Mouse (Mus musculus) yolk sac, embryonic 10.5 days (tissue): ENCODE measurements around the gene Mrtfa.

ENCODE experiments used
- DNase-seq: peaks from one replicate; pipeline ENCODE4 v3.0.0-alpha.2; 2017; ENCODE audit warnings: low spot score

The Mrtfa gene

DNA sequence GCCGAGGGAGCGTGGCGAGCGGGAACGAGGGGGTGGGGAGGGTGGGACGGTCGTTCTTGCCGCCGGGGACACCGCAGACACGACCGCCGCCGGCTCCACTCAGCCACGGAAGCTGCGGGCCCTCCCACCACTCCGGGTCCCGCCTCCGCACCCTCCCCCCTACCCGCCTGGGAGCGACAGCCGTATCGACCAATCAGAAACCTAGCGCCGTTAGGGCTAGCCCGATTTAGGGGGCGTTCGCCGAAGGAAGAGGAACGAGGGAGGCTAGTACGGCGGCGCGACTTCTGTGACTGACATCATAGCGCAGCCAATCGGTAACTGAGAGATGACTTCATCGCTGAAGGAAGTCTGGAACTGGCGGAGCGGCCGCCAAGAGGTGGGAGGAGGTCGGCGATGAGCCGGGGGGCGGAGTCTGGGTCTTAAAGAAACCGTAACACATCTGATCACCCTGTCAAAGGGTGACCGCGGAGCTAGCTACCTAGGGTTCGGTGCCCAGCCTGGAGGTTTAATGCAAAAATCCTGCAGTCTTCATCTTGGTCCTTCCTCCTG is at the start of gene Mrtfa:
Gene Mrtfa (minus strand): TSS at position 128 of the 549 bp plus-strand sequence.
- peak; percentile 99 for DNase-seq

DNA sequence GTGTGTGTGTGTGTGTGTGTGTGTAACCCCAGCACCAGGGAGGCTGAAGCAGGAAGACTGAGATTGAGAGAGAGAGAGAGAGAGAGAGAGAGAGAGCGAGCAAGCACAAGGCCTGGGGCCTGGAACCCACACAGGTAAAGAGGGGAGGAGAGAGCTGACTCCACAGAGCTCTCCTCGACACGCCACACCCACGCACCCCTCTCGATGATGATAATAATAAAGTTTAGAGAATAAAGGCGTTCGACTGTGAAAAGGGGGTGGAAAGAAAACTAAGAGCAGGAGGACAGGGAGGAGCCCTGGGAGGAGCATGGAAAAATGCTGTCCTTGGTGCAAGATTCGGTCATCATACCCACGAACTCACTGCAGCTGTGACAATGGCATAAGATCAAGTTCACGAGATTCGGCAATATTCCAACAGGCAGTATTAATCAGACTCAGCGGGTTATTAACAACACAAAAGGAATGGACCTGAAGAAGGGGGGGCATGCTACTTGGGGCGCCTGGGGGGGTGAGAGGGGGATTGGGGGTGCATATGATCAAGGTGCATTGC is 49.3 kb upstream of the Mrtfa start:
- no peak for DNase-seq

DNA sequence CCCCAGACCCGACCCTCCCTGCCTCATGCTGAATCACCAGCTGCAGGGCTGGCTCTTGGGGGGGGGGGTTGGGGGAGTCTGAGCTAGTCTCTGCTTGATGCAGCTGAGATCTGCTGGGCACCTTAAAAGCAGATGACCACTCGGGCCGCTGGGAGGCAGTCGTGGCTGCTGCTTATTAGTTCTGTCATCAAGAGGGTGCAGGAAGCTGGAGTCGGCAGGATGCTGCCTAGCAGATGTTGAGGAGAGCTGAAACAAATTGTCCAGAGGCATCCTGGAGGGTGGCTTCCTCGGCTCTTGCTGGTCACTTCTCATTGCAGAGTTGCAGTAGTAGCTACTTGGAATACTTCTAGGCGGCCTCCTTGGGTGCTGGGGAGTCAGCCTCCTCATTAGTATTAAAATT is 48.7 kb upstream of the Mrtfa start:
- DNase-seq, result no peak

DNA sequence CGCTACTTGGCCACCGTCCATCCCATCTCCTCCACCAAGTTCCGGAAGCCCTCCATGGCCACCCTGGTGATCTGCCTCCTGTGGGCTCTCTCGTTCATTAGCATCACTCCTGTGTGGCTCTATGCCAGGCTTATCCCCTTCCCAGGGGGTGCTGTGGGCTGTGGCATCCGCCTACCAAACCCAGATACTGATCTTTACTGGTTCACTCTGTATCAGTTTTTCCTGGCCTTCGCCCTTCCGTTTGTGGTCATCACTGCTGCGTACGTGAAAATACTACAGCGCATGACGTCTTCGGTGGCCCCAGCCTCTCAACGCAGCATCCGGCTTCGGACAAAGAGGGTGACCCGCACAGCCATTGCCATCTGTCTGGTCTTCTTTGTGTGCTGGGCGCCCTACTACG is 46.9 kb upstream of the Mrtfa start:
- DNase-seq, result no peak

DNA sequence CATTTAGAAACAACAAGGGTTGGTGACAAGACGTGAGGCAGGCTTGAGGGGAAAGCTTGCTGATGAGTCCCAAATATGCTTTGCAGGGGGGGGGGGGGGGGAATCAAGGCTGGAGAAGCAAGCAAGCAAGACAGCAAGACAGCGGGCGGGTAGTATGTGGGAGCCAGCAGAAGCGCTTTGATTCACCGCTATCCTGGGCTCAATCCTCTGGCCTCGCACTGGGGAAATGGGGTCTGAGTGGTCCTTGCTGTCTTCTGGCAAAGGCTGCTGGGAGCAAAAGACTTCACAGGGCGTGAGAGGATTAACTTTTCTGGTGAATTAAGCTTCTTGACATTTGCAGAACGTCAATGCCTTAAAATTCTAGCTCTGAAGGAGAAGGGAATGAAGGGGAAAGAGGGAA is 45.5 kb upstream of the Mrtfa start:
- DNase-seq, result no peak

DNA sequence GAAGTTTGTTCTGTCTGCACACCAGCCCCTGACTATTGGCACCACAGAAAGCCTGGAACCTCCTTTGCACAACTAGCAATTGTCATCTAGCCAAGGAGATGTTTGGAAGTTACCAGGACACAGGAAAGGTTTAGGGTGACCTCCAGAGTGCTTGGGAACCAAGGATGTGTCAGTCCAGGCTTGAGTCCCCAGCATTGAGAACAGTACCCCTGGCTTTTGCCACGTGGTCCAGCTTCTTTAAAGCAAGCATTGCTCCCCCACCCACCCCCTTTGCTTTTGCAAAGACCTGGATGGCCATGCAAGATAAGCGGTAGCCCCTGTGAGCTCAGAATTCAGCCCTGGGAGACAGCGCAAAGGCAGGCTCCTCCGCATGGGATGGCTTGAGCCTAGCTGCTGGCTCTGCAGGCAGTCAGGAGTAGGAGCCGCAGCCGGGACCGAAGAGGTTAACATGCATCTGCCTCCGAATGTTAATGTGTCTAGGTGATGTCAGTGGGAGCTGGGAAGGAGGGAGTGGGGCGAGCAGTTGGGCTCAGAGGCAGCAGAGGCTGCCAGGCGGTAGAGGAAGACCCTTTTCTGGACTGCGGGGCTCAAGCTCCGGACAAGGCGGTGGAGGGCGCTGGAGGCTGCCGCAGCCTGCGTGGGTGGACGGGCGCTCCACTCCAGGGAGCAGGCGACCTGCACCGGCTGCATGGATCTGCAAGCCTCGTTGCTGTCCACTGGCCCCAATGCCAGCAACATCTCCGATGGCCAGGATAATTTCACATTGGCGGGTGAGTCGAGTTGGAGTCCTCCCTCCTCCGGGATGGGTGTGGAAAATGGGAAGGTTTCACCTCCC is 44.7 kb upstream of the Mrtfa start, which contains the start of gene Mchr1:
Gene Mchr1 (plus strand): TSS at position 414 of the 835 bp plus-strand sequence.
- DNase-seq, result peak; percentile 48

DNA sequence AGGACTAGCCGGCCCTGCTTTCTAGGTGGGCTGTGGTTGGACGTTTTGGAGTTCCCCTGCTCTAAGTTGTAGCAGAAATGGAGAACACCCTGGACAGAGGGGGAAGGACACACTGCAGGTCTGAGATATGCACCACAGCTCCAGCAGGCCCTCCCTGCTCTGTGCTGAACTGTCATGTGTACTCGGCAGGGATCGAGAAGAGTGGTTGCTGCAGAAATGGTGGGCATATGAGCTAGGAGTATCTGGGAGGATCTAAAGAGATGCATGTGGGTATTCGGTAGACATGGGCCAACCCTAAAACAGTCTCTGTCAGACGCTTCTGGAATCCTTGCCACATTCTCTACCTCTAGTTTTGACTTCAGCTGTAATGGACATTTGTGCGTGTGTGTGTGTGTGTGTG is 40.8 kb upstream of the Mrtfa start:
- no peak for DNase-seq

DNA sequence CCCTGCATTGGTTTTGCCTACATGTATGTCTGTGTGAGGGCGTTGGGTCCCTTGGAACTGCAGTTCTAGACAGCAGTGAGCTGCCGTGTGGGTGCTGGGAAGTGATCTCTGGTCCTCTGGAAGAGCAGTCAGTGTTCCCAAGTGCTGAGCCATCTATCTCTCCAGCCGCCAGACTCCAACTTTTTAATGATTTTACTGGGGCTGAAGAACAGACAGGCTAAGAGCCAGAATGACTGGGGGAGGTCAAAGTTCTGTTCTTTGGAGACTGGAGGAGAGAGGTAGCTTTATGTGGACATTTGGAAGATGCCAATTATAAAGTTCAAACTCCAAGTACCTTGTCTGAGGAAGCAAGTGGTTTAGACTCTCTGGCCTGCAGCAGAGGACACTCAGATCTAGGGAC is 39.2 kb upstream of the Mrtfa start:
- DNase-seq, result peak; percentile 20

DNA sequence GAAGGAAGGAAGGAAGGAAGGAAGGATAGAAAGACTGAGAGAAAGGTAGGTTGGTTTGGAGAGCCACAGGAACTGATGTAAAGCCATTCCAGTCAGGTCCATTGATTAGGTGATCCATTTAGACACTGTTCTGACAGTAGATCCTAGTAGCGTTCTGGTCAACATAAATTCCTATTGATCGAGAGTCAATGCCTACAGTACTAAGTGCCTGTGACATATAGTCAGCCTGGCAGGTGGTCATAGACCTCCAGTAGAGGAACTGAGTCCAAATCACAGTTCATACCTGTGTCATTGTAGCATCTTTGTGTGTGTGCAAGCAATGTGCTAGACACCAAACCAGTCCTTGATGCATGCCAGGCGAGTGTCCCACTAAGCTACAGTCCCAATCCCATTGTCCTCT is 37.7 kb upstream of the Mrtfa start:
- DNase-seq, result no peak

DNA sequence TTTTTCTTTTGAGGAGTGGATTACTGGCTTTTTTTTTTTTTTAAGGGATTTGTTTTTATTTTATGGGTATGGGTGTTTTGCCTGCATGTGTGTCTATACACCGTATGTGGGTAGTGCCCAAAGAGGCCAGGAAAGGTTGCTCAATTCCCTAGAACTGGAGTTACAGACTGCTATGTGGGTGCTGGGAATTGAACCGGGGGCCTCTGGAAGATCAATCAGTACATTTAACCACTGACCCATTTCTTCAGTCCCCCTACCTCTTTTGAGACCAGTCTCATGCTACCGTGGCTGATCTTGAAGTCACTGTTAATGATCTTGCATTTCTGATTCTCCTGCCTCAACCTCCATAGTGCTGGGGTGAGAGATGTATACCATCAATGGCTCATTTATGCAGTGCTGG is 36.7 kb upstream of the Mrtfa start:
- DNase-seq, result no peak

DNA sequence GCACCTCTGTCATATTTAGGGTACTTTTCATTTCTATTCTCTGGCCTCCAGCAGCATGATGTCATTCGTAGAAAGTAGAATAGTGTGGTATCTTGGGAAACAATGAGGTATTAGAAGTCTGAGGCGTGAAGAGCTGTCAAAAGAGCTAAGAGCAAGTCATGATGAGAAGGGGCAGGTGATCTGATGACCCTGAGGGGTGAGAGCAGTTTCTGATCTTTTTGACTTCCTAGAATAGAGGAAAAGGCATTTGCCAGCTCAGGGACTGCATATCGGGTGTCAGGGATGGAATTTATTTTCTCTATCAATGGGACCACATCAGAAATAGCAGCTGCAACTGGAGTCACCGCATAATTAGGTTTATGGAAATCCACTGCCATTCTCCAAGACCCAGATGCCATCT is 36.2 kb upstream of the Mrtfa start:
- no peak for DNase-seq

DNA sequence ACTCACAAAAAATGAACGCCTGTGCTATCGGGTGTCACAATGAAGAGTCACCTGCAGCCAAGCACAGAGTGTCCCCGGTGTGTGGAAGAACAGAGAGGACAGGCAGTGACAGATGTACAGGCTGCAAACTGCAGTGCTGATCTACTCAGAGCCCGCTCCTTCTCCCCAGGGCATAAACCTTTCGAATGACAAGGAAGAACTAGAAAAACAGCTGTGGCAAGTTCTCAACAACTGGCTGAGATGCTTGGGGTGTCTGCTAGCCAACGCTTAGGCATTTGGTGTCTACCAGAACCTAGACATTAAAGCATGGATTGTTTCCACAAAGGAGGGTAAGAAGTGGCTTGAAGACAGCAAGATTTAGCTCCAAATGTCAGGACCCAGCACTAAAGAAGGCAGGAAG is 35.2 kb upstream of the Mrtfa start:
- no peak for DNase-seq

DNA sequence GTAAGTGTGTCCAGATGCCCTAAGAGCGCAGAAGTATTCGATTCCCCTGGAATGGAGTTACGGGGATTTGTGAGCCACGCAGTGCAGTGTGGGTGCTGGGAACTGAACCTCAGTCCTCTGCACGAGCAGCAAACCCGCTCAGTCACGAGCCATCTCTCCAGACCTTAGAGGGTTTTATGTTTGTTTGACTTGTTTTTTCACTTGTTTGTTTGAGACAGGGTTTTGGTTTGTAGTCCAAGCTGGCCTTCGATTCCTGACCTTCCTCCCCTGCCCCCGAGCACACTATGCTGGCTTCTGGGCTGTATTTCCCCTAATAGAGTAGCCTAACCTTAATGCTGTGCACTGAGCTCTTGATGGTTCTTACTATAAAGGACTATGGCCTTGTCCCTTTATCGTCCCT is 34.5 kb upstream of the Mrtfa start:
- no peak for DNase-seq

DNA sequence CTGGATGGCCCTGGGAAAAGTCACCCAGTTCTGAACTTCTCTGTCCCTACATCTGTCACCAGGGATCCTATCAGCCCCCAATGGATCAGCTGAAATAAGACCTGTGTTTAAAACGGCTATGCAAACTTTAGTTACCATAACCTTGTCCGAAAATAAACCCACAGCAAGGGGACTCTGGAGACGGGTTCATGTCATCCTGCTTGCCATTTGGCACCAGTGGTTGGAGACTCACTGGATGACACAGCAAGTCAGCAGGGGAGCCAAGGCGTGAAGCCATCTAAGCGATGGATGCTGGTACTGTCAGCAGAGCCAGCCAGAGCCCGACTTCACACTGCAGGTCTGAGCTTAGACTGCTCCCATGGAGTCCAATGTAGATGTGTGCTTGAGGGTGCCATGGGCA is 30.9 kb upstream of the Mrtfa start:
- no peak for DNase-seq

DNA sequence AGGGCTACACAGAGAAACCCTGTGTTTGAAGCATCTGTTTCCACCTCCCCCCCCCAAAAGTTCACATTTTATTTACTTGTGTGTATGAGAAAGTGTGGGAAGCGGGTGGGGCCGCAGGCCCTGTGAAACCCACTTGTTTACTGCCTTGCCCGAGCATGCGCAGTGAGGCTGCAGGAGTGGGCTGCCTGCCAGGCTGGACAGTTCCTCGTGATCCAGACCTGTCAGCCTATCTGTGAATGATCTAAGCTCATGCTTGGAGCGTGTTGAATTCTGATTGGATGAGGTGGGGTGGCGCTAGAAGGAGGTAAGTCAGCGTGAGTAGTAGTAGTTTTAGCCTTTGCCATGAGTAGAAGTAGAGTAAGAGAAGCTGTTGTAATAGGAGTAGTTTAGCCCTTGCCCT is 29.5 kb upstream of the Mrtfa start:
- DNase-seq, result peak; percentile 20

DNA sequence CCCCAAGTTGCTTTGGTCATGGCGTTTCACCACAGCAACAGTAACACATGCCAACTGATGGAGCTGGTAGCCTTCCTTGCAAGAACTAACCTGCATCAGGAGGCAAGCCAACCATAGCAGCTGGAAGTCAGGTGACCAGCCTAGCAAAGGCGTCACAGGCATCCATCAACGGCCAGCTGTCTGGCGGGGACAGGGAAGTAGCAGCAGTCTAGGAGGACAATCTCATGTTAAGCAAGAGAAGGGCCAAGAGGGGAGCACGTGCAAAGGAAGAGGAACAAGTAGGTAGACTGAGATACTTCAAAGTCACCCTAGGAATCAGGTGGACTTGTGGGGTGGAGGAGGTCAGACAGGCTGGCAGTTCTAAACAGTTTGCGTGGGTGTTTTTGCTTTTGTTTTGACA is 28.5 kb upstream of the Mrtfa start:
- no peak for DNase-seq

DNA sequence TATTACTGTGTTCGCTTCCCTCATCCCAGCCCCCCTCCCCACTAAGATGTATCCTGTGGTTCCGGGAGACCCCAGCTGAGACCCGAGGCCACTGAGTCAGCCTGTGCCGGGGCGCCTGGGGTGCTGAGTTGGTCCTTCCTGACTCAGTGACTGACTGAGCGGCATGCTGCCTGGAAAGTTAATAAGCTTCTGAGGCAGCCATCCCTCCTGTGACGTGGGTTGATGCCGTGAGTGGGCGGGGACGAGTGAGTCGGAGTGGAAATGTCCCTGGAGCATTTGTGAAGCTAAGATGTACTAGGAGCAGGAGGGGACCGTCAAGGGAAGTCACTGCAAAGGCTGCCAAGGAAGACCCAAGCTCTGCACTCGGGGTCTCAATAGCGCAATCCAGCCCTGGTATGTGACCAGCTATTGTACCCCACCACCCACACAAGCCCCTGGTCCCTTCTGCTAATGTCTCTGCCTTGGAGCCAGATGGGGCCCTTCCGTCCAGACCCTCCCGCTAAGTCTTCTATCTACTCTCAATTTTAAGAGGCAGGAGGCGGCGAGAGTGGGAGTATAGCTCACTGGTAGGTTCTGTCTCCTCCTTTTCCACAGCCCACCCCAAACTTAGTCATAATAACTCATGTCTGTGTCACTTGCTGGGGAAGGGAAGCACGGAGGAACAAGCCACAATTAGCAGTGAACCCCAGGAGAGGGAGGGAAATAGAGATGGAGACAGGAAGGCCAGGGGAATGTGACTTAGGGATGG is 26.5 kb upstream of the Mrtfa start:
- no peak for DNase-seq

DNA sequence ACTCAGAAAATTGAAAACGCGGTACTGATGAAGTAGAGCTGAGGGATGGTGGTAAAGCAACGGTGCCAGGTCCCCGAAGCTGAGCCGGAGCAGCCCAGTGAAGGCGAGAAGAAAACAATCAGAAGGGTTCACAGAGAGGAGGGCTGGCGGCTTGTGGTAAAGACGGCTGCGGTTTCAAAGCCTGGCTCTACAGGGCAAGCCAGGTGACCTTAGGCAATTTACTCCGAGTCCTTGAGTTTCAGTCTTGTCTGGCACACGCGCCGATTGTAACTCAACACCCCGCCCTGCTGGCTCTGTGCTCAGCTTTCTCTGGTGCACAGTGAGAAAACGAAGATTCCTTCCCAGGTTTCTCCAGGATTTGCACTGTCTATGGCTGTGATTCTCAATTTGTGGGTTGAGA is 22.4 kb upstream of the Mrtfa start:
- DNase-seq, result no peak

DNA sequence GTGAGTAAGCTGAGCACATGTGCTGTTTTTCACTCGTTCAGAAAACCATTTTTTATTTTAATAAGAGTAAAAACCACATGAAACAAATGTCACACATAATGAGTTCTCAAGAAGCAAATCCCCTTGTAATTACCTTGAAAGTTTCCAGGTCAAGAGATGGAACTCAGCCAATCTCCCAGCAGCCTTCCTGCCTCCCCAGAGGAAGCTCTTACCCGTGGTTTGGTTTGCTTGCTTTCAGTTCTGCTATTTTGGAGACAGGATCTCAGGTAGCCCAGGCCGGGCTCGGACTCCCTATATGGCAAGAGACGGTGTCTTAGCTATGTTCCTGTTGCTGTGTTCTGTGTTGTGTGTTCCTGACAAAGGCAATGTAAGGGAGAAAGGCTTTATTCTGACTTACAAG is 19.9 kb upstream of the Mrtfa start:
- DNase-seq, result no peak

DNA sequence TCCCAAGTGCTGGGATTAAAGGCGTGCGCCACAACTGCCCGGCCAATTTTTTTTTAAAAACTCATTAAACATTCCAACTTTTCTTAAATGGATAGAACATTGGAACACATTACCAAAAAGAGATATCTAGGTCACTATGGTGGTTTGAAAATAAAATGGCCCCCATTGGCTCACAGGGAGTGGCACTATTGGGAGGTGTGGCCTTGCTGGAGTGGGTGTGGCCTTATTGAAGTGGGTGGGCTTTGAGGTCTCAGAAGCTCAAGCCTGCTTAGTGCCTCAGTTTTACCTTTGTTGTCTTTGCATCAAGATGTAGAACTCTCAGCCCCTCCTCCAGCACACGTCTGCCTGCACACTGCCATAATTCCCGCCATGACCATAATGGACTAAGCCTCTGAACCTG is 11.9 kb upstream of the Mrtfa start:
- no peak for DNase-seq

DNA sequence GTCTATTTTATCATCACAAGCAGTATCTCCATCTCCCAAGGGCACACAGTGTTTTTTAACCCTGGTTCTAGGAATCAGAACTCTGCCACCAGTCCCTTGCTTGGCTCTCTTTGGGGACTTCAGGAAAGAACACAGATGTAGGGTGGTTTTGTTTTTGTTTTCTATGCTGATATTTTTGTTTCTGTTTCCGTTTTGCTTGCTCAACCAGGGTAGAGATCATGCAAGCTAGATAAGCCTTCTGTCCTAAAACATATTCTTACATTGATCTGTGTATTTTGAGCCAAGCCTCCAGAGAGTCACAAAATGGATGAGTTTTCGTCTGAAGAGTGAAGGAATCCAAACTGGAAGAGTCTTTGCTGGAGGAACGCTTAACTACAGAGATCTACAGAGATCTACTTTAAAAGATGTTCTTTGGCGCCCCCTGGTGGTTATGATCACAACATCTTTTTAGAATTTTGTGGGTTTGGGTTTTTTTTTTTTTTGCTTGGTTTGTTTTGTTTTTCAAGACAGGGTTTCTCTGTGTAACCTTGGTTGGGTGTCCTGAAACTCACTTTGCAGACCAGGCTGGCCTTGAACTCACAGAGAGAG is 8.9 kb upstream of the Mrtfa start:
- DNase-seq, result peak; percentile 39

DNA sequence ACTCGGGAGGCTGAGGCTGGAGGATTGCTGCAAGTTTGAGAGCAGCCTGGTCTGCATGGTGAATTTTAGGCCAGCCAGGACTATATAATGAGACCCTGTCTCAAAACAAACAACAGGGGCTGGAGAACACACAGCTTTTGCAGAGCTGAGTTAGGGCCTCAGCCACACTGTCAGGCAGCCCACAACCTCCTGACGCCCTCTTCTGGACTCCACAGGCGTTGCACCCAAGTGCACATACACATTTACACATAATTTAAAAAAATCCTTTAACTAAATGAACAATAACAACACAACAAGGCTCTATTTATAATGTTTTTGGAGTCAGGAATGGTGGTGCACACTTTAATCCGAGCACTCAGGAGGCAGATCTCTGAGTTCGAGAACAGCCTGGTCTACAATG is 7.9 kb upstream of the Mrtfa start:
- DNase-seq, result no peak

DNA sequence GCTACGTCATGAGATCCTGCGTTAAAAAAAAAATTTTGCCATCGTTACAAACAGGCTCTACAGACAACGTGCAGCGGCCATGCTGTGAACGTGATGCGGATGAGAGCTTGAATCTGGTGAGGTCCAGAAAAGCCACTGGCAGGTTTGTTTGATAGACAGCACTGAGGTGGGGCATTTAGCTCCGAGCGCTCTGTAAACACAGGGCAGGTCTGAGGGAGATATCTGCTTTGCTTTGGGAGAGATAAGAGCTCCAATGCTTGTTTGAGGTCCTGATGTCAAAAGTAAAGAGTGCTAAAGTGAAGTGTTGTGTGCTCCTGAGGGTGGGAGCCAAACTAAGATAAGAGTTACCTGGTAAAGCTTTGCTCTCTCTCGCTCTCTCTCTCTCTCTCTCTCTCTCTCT is 6.6 kb upstream of the Mrtfa start:
- peak; percentile 55 for DNase-seq
